Mouse (Mus musculus) lung, postnatal 36 days (tissue): ENCODE data around the gene Mylk.
"Not testable (repeated sequence)": the region's sequence is repeated elsewhere in the genome, so short reads cannot be mapped to it uniquely, and the experiment has no call there.

ENCODE experiments used
- DNase-seq: peaks from one replicate; pipeline ENCODE4 v3.0.0; 2022; ENCODE audit warnings: mixed read lengths

Gene Mylk

GRCm38 (mm10) chr16:34770127-34770526 lies 25.1 kb downstream of the Mylk start:
- DNase-seq, result no peak

DNA sequence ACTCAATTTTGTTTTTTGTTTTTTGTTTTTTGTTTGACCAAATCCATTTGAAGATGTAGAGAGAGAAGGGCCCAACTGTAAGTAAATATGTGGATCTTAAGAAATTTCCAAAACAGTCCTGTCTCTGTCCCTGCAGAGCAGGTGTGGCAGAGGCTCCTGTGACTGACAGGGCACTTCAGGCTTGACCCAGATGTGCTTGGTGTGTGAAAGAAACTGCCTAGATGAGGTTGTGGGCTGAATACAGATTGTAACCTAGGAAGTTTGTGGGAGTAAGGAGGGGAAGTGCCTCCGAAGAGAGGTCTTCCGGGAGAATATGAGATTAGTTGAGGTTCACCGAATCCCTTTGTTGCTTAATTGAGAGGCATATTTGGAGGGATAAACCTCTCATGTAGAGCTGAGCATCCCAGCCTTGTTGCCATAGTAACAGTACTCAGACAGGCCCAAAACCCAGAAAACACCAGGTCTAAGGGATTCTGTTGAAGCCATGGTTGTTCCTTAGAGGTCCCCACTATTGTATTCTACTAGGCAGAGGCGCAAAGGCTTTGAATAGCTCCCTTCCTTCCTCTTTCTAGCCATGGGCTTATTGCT lies 27.5 kb downstream of the Mylk start:
- DNase-seq, result no peak

DNA sequence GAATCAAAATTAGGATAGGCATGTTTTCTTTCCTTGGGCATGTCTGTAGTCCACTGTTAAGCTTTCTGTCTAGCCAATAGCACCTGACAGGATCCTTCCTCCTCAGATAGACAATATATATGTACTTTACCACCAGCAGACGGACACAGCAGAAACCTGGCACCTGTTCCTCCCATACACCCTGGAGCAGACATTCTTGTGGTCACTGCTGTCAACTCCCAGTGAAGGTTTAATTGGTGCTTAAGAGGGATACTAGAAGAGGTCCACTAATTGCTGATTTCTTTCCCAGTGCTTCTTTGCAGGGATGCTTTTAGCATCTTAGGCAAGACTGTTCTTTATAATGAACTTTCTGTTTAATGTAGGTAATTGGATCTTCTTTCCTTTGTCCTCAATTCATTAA lies 37.4 kb downstream of the Mylk start:
- DNase-seq, result no peak

- DNase-seq, result no peak
Measured at GRCm38 (mm10) chr16:34783536-34783935, 38.5 kb downstream of the Mylk start.

DNA sequence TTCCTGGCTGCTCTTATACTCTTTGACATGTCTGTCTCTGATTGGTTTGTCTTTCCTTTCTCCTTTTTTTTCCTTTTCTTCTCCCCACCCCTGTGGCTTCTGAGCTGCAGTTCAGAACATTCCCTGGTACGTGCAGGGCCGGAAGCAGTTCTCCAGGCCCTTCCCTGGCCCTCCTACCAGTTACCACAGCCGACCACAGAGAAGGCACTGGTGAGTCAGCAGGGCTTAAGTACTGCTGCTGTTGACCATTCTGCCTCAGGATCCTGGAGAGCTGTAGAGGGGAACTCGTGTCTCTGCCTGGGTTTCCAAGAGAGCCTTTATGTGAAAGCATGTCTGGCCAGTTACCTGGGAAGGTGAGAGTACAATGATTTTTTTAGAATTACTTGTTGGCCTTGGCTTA lies 39.7 kb downstream of the Mylk start:
- DNase-seq, result peak; percentile 51

GRCm38 (mm10) chr16:34792555-34792954 lies 47.5 kb downstream of the Mylk start:
- DNase-seq, result no peak

GRCm38 (mm10) chr16:34793000-34793399 lies 48.0 kb downstream of the Mylk start:
- DNase-seq, result peak; percentile 31

DNA sequence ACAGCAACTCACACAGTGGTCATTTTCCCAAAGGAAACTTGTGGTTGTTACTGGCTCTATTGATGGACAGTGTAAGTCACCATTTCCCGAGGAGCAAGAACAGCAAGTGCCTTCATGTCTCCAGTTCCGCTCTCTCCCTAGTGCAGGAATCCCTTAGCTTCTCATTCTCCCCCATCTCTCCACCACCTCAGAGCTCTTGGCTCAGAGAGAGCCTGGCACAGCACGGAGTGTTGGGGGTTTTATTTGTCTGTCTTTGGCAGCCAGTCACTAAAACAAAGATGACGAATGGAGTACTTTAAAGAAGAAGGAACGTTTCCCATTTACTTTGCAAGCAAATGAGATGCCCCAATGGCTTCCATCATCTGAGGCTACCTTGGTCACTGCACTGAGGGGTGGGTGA lies 56.2 kb downstream of the Mylk start:
- no peak for DNase-seq

DNA sequence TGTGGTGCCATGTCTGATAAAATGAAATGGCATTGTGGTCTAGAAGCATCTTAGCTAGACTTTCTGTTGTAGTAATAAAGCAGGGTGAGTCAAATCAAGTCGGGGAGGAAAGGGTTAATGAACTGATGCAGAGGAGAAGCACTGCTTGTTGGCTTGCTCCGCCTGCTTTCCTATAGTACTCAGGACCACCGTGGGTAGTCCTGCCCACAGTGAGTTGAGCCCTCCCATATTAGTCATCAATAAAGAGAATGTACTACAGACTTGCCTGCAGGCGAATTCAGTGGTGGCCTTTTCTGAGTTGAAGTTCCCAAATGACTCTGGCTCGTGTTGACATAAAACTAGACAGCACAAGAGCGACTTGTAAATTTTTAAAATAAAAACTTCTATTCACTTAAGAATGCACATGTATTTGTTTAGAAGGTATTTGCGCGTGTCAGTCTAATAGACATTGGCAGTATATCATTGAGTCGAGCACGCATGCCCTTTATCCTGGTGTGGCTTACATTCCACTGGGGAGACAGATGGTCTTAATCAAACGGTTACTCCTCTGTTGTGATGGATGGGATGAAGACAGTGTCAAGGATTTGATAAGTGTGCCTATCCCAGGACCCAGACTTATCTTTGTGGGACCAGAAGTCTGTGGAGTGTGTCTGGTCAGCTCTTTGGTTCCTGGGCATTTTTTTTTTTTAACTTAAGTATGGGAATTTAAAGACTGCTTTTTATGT lies 59.4 kb downstream of the Mylk start:
- no peak for DNase-seq

DNA sequence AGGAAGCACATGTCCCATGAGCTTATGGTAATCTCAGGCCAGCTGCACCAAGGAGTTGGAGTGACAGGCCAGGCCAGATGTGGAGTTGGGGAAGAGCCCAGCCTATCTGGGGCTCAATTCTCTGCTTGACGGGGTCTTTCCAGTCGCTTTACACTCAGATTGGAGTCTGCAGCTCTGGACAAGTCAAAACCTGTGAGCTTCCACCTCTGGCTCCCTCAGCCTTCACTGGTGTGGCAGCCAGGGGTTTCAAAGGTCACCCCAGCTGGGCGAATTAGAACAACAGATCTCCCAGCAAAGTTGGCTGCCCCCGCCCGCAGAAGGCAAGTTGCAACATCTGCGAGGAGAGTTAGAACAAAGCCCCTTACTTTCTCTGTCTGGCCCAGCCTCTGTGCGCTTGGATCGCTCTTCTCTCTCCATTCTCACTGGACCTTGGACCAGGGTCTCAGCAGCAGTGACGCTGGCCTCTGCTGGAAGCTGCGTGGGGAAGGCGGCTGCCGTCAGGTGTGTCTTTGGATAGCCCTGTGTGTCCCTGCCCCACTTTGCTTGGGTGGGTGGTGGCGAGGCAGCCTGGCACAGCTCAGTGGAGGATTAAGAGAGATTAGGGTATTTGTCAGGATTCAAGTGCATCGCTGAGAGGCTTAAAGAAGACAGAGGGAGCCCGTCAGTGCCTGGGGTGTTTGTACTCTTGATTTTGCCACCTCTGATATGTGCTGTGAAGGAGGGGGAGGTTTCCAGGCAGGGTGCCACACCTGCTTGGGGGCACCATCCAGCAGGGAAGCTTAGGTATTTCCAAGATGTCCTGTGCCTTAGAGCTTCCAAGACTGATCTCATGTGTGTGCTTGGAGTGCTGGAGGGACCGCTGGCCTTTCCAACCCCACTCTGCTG lies 62.1 kb downstream of the Mylk start:
- peak; percentile 66 for DNase-seq

- DNase-seq, result no peak
Measured at GRCm38 (mm10) chr16:34807768-34808275, 62.8 kb downstream of the Mylk start.

DNA sequence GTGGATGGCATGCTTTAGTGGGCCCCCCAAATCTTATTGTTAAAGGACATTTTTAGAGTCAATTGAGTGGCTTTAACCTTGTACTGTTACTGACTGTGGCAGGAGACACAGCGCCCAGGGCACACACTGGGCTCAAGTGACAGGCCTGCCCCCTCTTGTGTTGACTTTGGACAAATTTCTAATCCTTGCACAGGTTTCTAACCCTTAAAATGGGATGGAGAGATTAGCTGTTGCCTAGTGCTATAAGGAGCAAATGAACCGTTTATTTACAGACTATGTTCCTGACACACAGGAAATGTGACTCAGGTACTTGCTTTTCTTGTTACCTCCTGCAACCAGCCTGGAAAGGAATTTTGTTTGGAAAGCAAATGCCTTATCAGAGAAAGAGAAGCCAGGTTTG lies 67.2 kb downstream of the Mylk start:
- DNase-seq, result peak; percentile 37

- DNase-seq, result not testable (repeated sequence)
Measured at GRCm38 (mm10) chr16:34813161-34813560, 68.2 kb downstream of the Mylk start.

DNA sequence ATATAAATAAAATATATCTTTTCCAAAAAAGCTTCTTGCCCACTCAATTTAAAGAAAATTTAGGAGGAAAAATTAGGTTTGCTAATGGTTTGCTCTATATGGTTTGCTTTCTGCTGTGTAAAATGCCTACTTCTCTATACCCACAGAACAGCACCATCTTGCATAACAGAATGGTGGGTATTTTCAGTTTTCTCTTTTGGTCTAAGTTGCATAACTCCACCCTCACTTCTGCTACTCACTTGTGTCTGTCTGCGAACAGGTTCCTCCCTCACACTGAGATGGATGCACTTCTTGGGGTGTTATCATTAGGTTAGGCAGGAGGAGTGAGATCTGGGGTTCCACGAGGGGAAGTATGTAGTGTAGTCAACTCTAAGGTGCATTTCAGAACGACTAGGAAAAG lies 68.6 kb downstream of the Mylk start:
- no peak for DNase-seq

DNA sequence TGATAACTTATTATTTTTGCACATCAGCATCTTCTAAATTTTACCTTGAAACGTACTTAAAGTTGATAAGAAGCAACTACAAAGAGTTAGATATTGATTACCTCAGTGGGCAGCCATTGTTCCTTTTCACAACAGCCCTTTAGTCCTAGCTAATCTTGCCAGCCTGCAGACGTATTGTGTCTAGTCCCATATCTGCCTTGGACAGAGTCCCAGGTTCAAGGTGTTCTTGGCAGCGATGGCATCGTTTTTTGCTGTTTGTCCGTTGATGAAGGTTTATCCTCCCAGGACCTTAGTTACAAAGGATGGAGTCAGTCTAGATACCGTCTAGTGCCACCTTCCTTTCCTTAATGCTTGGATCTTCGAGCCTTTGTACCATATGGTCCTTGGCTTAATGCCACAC lies 69.6 kb downstream of the Mylk start:
- no peak for DNase-seq

- no peak for DNase-seq
Measured at GRCm38 (mm10) chr16:34816548-34816947, 71.5 kb downstream of the Mylk start.

DNA sequence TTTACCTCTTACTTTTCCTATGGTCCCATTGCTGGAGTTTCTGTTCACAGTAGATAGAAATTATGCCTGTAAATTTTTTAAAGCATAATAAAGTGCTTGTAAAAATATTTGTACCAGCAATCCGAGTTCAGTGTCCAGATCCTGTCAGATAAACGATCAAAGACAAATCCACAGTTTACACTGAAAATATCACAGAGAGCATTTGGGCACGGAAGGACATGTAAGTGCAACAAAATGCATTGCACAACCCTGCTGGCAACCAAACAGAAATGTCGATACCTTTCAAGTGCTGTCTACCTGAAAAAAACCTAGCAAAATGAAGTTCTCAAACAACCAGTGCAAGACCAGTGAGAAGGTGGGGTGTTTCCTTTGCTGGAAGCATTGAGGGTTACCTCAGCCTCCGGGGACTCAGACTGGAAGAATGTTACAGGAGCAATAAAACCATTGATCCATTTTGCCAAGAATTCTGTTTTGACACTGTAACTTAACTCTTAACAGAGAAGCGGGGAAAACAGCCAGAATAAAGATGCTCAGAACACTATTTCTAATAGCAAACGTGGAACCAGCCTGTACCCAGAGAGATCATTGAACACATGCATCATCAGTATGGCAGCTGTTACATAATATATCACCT lies 80.2 kb downstream of the Mylk start:
- peak; percentile 50 for DNase-seq

DNA sequence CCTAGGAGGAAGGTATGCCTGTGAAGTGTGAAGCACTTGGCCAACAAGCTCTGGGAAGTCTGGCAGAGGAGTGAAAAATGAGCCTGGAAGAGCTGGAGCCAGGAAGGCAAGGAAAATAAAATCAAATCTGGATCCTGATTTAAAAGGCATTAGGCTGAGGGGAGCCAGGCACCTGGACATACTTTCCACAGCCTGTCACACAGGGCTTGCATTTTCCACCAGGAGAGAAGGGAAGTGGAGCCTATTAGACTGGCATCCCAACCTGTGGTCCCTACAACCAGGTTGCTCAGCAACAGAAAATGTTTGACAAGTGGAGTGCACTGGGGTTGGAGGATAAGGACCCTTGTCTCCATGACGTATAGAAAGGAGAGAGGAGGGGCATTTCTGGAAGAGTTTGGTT lies 89.5 kb downstream of the Mylk start:
- no peak for DNase-seq

- no peak for DNase-seq
Measured at GRCm38 (mm10) chr16:34839004-34839703, 94.1 kb downstream of the Mylk start.

GRCm38 (mm10) chr16:34839704-34840331 lies 94.8 kb downstream of the Mylk start:
- DNase-seq, result peak; percentile 58

DNA sequence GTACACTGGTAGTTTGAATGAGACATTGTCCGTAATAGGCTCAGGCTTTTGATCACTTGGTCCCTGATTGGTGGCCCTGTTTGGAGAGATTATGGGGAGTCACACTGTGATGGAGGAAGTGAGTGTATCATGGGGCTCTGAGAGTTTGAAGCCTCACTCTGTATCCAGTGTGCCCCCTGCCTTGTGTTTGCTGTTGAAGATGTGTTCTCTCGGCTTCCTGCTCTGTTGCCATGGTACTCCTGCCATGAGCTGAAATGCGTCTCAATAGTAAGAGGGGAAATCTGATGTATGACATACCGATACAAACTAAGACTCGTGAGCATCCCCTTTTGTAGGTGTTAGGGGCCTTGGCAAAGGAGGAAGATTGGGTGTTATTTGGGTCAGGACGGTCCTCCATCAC lies 99.8 kb downstream of the Mylk start:
- no peak for DNase-seq

DNA sequence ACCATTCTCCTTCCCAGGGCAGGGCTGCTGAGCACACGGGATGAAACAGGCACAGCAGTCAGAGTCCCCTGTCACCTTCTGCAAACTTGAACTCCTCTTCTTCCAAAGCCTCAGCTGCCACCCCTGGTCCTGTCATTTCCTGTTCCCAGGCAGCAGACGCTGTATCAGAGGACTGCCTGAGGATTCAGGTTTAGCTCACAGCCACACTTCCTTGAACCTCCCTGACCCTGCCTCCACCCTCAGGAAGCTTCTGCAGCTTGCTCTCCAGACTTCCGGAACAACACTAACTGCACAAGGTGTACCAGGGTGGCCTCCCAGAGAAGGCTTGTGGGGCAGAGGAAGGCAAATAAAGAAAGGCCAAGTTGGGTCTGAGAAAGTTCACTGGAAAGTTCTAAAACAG lies 102.6 kb downstream of the Mylk start:
- peak; percentile 32 for DNase-seq
